Mouse (Mus musculus) lung, postnatal 0 days (tissue): ENCODE measurements around the gene Popdc2.
A peak's percentile ranks its signal among the peaks of the same experiment; 100 is the strongest.

Source experiments
- CTCF ChIP-seq: IDR thresholded peaks from 2 replicates; pipeline ENCODE4 v1.5.1; 2016; ENCODE audit warnings: antibody characterized with exemption, mild to moderate bottlenecking
- EP300 ChIP-seq: IDR thresholded peaks from 2 replicates; pipeline ENCODE4 v1.6.1; 2016; ENCODE audit warnings: antibody characterized with exemption, mild to moderate bottlenecking, control low read depth

- TF ChIP-seq CTCF, result no peak
- peak; percentile 43; the same call in 1 of the 2 replicates for TF ChIP-seq EP300
Observed at GRCm38 (mm10) chr16:38399531-38400231, 37.7 kb downstream of the Popdc2 start.
